17 mouse cellular contexts compared by ENCODE assay signal in the genomic region with DNA sequence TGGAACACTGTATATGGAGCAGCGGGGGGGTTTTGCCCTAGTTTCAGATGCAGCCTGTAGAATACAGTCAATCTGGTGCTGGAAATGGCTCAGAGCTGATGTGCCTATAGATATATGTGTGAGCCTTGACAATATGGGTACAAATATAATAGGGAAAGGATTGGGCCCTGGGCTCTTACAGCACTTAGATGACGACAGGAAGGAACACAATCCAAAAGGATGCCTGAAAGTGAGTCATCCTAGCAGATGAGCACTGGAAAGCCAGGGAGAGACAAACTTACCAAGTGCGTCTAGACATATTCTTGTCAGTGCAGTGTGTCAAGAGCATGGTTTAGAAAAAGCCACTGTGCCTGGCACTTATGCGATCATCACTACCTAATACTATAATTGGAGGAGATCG.
"Had no signal": no experiment of that assay in that cellular context is flagged by ENCODE, and none has a peak within 500 bp of the region (broad histone marks: within the 10 kb centered on the region; RNA-seq: fewer than 3 reads in every experiment).

No protein-coding gene starts in this region.

- H3K9ac ChIP-seq: liver, embryonic 14.5 days; lung, embryonic 14.5 days; midbrain, embryonic 12.5 days; midbrain, embryonic 15.5 days; neural tube, embryonic 13.5 days; neural tube, embryonic 15.5 days had no signal

- H3K4me3 ChIP-seq: midbrain, embryonic 10.5 days; midbrain, embryonic 12.5 days; midbrain, embryonic 15.5 days; myocyte; neural tube, embryonic 13.5 days; neural tube, embryonic 15.5 days had no signal

- H3K9me3 ChIP-seq: midbrain, embryonic 10.5 days; midbrain, embryonic 12.5 days; midbrain, embryonic 15.5 days; neural tube, embryonic 13.5 days; neural tube, embryonic 15.5 days had no signal

- H3K27ac ChIP-seq: liver, embryonic 14.5 days; midbrain, embryonic 10.5 days; midbrain, embryonic 12.5 days; midbrain, embryonic 15.5 days; neural tube, embryonic 13.5 days; neural tube, embryonic 15.5 days had no signal

- H3K4me1 ChIP-seq: midbrain, embryonic 10.5 days; midbrain, embryonic 12.5 days; midbrain, embryonic 15.5 days; neural tube, embryonic 13.5 days; neural tube, embryonic 15.5 days had no signal

- H3K36me3 ChIP-seq: midbrain, embryonic 10.5 days; midbrain, embryonic 12.5 days; midbrain, embryonic 15.5 days; neural tube, embryonic 13.5 days; neural tube, embryonic 15.5 days had no signal

- H3K4me2 ChIP-seq: lung, embryonic 14.5 days; midbrain, embryonic 12.5 days; midbrain, embryonic 15.5 days; neural tube, embryonic 13.5 days; neural tube, embryonic 15.5 days had no signal

- H3K27me3 ChIP-seq: midbrain, embryonic 12.5 days; midbrain, embryonic 15.5 days; neural tube, embryonic 13.5 days; neural tube, embryonic 15.5 days had no signal

- ATAC-seq: midbrain, embryonic 15.5 days had no signal

- DNase-seq: lung, adult 18-20 months; lung, embryonic 14.5 days; lung, postnatal 10 days; lung, postnatal 4 days; retina, postnatal 1 day; right cerebral cortex, postnatal 14 days; spleen, adult 18-20 months; thymus, adult 18-20 months; thymus, postnatal 14 days; thymus, postnatal 36 days had no signal
